Mouse (Mus musculus) erythroblast, embryonic 14.5 days (primary cell): Measurements from ENCODE around the gene Rhbg.

Source experiments
- GATA1 ChIP-seq: IDR thresholded peaks from 2 replicates; pipeline ENCODE4 v1.6.1; 2012; ENCODE audit warnings: low read length, inconsistent platforms, mixed read lengths
- TAL1 ChIP-seq: IDR thresholded peaks from 3 replicates; pipeline ENCODE4 v1.6.1; 2012; ENCODE audit warnings: low read length, inconsistent platforms, mixed read lengths

DNA sequence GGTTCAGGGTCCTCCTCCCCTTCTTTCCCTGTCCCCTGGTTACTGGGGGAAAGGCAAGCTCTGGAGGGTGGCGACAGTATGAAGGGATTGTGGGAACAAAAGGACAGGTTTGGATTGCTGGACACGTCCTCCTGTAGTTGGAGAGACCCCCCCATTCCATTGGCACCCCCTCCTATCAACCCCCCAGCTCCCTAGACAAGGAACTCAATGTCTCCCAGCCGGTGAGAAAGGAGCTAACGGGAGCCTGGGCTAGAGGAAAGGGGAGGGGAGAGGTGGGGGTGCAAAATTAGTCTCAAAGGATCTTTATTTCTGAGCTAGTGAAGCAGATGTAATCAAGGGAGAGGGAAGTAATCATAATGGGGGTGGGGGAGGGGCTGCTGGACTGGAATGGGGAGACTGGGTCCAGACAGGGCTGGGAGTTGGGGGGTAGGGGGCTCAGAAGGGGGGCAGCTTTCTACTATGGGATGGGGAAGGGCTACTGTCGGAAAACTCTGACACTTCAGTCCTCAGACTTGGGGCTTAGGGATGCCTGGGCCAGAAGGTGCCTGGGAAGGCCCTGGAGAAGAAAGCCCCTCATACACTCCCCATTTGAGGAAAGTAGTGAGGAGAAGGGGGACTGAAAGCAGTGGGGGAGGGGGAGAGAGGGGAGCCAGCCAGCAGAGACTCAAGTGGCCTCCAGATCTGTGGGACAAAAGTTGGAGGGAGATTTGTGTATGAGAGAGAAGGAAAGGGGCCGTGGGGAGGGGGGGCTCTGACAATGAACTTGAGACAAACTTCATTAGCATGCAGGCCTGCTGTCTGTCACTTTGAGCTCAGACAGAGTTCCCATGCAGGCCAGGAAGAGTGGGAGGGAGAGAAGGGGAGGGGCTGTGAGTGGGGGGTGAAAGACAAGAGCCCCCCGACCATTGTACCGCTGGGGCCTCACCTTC lies 48.7 kb downstream of the Rhbg start:
- TF ChIP-seq TAL1, result no peak
- no peak for TF ChIP-seq GATA1
